Mouse (Mus musculus): ENCODE measurements at regions not wholly inside any gene's neighbourhood (a gene's known extent, or its start where the extent isn't known, plus 50 kb on each side); places are given as distances from the start of the nearest gene placed in this dataset.

- no peak for DNase-seq
These were observed 882.8 kb downstream of the Tecrl start for GRCm38 (mm10) chr5:82472146-82472545.

GRCm38 (mm10) chr5:82464272-82464671 lies 890.7 kb downstream of the Tecrl start:
- no peak for DNase-seq

- DNase-seq, result no peak
These were observed 913.7 kb downstream of the Tecrl start for GRCm38 (mm10) chr5:82441288-82441687.

GRCm38 (mm10) chr5:82440126-82440525 lies 914.9 kb downstream of the Tecrl start:
- DNase-seq, result no peak

GRCm38 (mm10) chr5:82420396-82420795 lies 934.6 kb downstream of the Tecrl start:
- no peak for DNase-seq

GRCm38 (mm10) chr5:82396632-82397234 lies 958.3 kb downstream of the Tecrl start:
- DNase-seq, result no peak

- no peak for DNase-seq
These were observed 993.4 kb downstream of the Tecrl start for GRCm38 (mm10) chr5:82361624-82362023.

GRCm38 (mm10) chr5:82356336-82356735 lies 998.7 kb downstream of the Tecrl start:
- no peak for DNase-seq

GRCm38 (mm10) chr5:82351089-82351488 lies 1003.9 kb downstream of the Tecrl start:
- no peak for DNase-seq

- DNase-seq, result peak; percentile 19
These were observed 1008.3 kb downstream of the Tecrl start for GRCm38 (mm10) chr5:82346672-82347071.

GRCm38 (mm10) chr5:82324354-82324753 lies 1030.6 kb downstream of the Tecrl start:
- DNase-seq, result no peak

GRCm38 (mm10) chr5:82319709-82320333 lies 1035.2 kb downstream of the Tecrl start:
- no peak for DNase-seq

- DNase-seq, result no peak
These were observed 1042.9 kb downstream of the Tecrl start for GRCm38 (mm10) chr5:82312054-82312453.

- DNase-seq, result no peak
These were observed 1066.7 kb downstream of the Tecrl start for GRCm38 (mm10) chr5:82288069-82288845.

- no peak for DNase-seq
These were observed 1101.5 kb downstream of the Tecrl start for GRCm38 (mm10) chr5:82253356-82254104.

- no peak for DNase-seq
These were observed 1128.7 kb downstream of the Tecrl start for GRCm38 (mm10) chr5:82226329-82226728.

GRCm38 (mm10) chr5:82223622-82224021 lies 1131.4 kb downstream of the Tecrl start:
- DNase-seq, result no peak

- no peak for DNase-seq
These were observed 1151.4 kb downstream of the Tecrl start for GRCm38 (mm10) chr5:82203606-82204005.

All from kidney, adult 18-20 months (tissue).